Mouse (Mus musculus): ENCODE data around the gene S100a4.

S100a4 gene

DNA sequence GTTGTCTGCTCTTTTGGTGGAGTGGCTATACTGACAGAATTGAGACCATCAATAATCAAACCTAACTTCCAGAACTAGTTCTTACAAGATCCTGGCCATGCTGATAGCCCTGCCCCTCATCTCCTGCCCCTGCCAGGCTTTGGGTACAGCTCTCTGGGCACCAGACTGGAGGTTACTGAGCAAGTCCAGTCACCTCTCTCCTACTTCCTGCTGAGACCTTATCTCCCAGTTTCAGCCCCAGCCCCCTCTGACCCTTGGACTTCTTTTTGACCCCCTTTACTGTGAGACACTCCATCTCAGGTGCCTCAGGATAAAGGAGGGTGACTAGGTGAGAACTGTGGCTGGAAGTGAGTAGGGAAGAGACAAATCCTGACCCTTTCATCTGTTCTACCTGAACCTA is 5.5 kb downstream of the S100a4 start:
- no peak for TF ChIP-seq GATA4 (IDR thresholded peaks at IDR 0.05; ENCODE audit: insufficient replicate concordance, low read length)

DNA sequence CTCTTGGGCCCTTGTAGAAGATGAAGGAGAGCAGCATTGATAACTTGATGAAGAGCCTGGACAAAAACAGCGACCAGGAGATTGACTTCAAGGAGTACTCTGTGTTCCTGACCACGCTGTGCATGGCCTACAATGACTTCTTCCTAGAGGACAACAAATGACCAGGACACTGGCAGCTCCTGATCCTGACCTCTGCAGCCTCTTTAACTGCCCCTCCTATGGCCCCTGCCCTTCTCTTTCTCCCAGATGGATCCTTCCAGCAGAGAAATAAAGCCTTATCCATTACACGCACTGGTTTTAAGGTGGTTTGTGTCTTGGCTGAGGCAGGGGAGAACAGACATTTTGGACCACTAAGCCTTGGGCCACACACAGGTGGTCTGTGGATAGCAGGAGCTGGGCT is 7.9 kb downstream of the S100a4 start:
- TF ChIP-seq GATA4 (IDR thresholded peaks at IDR 0.05; ENCODE audit: insufficient replicate concordance, low read length): no peak

DNA sequence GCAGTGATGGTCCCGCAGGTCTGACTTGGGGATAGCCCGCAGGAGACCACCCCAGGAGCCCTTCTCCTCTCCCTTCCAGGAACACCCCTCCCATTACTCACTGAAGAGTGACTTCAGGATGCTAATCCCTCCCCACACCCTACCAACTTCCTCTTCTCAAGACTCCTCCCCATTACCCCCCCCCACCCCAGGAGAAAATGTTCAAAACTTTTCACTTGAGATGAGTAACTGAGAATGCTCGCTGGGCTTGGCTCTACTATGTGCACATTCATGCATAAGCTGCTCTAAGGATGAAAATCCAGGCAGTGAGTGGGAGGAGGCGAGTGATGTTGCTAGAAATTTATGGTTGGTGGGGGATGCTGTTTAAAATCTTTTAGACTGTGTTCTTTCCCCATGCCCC is 8.5 kb downstream of the S100a4 start:
- TF ChIP-seq GATA4 (IDR thresholded peaks at IDR 0.05; ENCODE audit: insufficient replicate concordance, low read length): no peak

DNA sequence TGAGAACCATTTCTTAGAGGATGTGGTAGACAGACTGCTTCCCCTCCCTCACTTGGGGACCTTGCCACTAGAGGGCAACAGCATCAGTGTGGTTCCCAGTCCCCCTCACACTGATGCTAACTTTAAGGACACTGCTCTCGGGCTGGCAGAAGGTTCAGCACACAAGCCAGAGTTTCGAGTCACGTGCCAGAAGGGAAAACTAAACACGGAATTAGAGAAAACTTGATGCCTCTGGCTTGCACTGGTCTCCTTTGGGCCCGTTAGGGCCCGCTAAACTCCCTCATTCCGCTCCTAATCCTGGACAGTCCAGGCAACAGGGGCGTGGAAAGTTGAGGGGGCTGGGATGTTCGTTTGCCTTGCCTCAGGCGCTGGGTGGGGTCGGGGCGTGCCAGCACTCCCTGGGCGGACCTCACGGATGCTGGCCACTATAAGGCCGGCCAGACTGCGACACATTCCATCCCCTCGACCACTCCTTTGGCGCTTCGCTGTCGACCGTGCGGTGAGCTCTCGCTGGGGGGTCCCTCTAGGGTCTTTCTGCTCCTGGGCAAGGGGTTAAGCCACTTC is 9.2 kb downstream of the S100a4 start, which contains the start of gene S100a6:
S100a6 (plus strand) TSS at position 155 of the 564 bp plus-strand sequence.
- TF ChIP-seq GATA4 (IDR thresholded peaks at IDR 0.05; ENCODE audit: insufficient replicate concordance, low read length): no peak

- no peak for TF ChIP-seq GATA4 (IDR thresholded peaks at IDR 0.05; ENCODE audit: insufficient replicate concordance, low read length)
Observed at GRCm38 (mm10) chr3:90613461-90614147, 10.0 kb downstream of the S100a4 start.

DNA sequence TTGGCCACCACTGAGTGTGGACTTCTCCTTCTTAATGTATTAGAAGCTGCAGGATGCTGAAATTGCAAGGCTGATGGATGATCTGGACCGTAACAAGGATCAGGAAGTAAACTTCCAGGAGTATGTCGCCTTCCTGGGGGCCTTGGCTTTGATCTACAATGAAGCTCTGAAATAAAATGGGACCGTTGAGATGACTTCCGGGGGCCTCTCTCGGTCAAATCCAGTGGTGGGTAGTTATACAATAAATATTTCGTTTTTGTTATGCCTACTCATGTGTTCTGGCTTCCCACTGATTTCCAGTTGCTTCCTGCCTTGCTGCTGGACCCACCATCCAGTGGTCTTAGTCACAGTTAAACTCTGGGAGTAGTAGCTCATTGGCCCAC is 10.6 kb downstream of the S100a4 start:
- no peak for TF ChIP-seq GATA4 (IDR thresholded peaks at IDR 0.05; ENCODE audit: insufficient replicate concordance, low read length)

DNA sequence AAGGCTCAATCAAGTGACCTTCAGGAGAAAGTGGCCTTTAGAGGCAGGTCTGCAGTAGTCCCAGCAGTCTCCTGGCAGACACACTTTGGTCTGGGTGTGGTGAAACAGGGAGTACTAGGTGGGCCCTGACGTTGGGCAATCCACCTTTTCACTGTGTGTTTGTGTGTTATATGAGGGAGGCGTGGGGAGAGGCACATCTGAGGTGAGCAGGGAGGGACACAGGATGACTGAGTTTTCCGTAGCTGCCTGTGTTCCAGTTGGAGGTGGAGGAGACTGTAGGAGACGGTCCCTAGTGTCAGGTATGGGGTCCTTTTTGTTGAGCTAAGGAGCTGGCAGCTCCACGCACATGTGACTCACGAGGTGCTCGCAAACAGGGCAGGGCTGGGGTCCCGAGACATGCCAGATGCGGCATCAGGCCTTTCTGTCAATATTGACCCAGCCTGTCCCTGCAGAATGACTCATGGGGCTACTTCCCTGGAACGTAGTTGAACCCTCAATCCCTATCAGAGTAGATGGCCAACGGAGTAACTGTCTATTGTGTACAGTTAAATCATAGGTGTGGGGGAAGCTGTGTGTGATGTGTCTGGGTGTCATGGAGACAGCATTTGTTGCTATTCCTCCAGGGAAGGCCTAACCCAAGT is 11.2 kb downstream of the S100a4 start:
- no peak for TF ChIP-seq GATA4 (IDR thresholded peaks at IDR 0.05; ENCODE audit: insufficient replicate concordance, low read length)

DNA sequence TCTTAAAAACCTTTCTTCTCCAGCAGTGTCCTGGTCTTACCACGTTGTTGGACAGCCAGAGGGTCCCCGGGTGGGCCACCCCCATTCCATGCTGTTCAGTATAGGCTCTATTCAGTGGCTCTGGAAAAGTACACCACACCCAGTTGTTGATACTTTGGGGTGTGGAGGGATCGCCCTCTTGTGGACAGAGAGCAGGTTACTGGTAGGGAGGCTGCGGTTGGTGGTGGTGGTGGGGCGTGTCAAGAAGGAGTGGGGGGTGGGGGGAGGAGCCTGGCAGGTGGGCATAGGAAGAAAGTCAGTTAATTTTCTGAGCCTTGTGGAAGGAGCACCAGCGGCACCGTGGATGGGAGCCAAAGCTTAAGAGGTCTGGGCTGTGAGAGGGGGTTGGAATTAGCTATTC is 11.8 kb downstream of the S100a4 start:
- no peak for TF ChIP-seq GATA4 (IDR thresholded peaks at IDR 0.05; ENCODE audit: insufficient replicate concordance, low read length)

GRCm38 (mm10) chr3:90615911-90616310 is 12.3 kb downstream of the S100a4 start:
- no peak for TF ChIP-seq GATA4 (IDR thresholded peaks at IDR 0.05; ENCODE audit: insufficient replicate concordance, low read length)

GRCm38 (mm10) chr3:90617586-90617985 is 14.0 kb downstream of the S100a4 start:
- TF ChIP-seq GATA4 (IDR thresholded peaks at IDR 0.05; ENCODE audit: insufficient replicate concordance, low read length): no peak

GRCm38 (mm10) chr3:90621552-90621951 is 18.0 kb downstream of the S100a4 start:
- no peak for TF ChIP-seq GATA4 (IDR thresholded peaks at IDR 0.05; ENCODE audit: insufficient replicate concordance, low read length)

GRCm38 (mm10) chr3:90623435-90624071 is 20.0 kb downstream of the S100a4 start:
- no peak for TF ChIP-seq GATA4 (IDR thresholded peaks at IDR 0.05; ENCODE audit: insufficient replicate concordance, low read length)

- no peak for TF ChIP-seq GATA4 (IDR thresholded peaks at IDR 0.05; ENCODE audit: insufficient replicate concordance, low read length)
Observed at GRCm38 (mm10) chr3:90625496-90625895, 21.9 kb downstream of the S100a4 start.

GRCm38 (mm10) chr3:90626266-90627021 is 22.9 kb downstream of the S100a4 start:
- TF ChIP-seq GATA4 (IDR thresholded peaks at IDR 0.05; ENCODE audit: insufficient replicate concordance, low read length): no peak

- TF ChIP-seq GATA4 (IDR thresholded peaks at IDR 0.05; ENCODE audit: insufficient replicate concordance, low read length): no peak
Observed at GRCm38 (mm10) chr3:90627366-90627765, 23.8 kb downstream of the S100a4 start.

Data from liver, adult (tissue).